Mouse (Mus musculus) heart, adult 10 weeks (tissue): ENCODE data around the gene Lipt1. TPM values are rescaled to one million over a fixed set of nuclear protein-coding genes. Genes with fewer than 3 reads are reported as not detected.

Experiments used
- polyA plus RNA-seq: library from polyadenylated mRNA; stranded (reverse); fragments of 350-450 nt; fragmentation: Illumina TruSeq; extraction: RNeasy Lipid Tissue Mini Kit (QIAGEN cat#74804); gene quantifications from one replicate; pipeline ENCODE4 v1.2.3, GENCODE M21; 2014; ENCODE audit warnings: low read depth, low replicate concordance

Lipt1 gene
- 13.4 TPM for polyA plus RNA-seq

DNA sequence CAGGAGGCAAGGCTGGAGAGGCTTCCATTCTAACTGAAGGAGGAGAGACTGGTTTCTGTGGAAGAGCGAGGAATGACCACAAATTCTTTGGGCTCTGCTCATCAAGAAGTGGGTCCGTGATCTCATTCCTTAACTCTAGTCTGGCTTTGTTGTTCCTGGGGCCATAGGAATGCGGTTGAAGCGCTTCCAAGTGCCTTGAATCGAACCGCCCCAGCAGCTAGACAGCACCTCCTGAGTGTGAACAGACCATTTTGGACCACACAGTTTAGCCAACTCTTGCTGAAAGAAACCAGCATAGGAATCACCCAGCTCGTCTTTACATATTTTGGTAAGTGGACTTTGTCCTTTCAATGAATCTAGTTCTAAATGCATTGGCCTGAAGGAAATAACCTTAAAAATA, at the start of gene Lipt1:
Gene Lipt1, plus strand, starts transcription at position 35 of the 400 bp plus-strand sequence.

DNA sequence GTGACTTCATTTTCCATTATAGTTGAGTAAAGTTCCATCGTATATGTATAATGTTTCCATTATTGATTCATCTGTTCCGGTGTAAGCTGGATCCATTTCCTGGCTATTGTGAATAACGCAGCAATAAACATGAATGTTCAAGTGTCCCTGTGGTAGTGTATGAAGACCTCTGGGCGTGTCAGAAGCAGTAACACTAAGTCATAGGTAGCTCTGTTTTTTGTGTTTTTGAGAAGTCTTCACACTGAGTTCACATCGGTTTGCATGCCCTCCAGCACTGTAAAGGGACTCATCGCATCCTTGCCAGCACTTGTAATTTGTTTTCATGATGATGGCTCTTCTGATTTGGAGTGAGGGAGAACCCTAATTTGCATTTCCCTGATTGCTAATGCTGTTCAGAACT, 5.3 kb upstream of the Lipt1 start, which contains the start of gene Tsga10:
Gene Tsga10, minus strand, starts transcription at position 144 of the 400 bp plus-strand sequence.

DNA sequence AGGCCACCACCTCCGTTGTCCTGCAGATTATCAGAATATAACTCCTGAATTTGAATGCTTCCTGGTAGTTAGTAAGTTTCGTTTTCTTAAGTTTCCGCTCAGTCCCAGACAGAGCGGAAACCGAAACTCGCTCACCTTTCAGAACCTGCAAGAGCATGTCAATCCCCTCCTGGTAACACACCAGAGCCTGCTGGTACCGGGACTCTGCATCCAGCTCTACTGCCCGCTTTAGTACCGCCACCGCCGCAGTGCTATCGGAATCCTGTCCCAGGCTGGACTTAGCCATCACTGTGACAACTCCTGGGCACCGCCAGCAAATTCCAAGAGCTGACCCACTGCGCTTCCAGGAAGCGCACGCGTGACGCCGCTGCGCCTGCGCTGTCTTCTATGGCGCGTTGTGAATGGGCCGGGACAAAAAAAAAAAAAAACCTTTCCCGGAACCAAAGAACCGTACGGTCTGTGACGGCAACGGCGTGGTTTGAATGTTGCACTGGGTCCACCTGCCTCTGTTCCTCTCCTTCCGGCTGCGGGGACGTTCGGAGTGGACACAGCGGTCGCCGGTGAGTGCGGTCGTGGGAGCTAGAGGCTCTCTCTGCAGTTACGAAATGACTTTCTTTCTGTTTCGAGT, 18.6 kb downstream of the Lipt1 start, which contains the start of the genes Mitd1 and Mrpl30:
Gene Mitd1, minus strand, starts transcription at position 387 of the 628 bp plus-strand sequence.
Gene Mrpl30, plus strand, starts transcription at position 453 of the 628 bp plus-strand sequence.

DNA sequence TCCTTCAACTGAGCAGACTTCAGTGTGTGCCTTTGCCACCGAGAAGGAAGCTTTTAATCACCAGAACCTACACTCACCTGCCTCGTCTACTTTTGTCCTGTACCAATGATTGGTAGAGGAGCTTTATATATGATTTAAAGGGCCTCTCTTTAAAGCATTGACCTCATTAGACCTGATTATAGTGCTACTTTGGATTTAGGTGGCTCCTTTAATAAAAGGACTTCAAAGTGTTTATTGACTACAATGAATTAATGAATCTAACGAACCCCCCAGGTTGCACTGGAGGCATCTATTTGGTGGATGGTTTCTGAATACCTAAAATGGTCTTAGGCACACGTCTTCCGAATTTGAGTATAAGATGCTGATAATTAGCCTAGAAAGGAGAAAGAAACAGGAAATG, 44.9 kb downstream of the Lipt1 start, which contains the start of gene Lyg2:
Gene Lyg2, minus strand, starts transcription at position 101 of the 400 bp plus-strand sequence.

Other genes with a start within 250 kb of the Lipt1 start
- 1.2 TPM for gene 2010300C02Rik, start 151.7 kb upstream of the Lipt1 start, polyA plus RNA-seq
- gene Tsga10, start 5.3 kb upstream of the Lipt1 start, polyA plus RNA-seq = 4.7 TPM
- 6.7 TPM for gene Mitd1, start 18.7 kb downstream of the Lipt1 start, polyA plus RNA-seq
- 407 TPM for gene Mrpl30, start 18.7 kb downstream of the Lipt1 start, polyA plus RNA-seq
- gene Lyg2, start 44.8 kb downstream of the Lipt1 start, polyA plus RNA-seq = not detected
- gene Lyg1, start 86.0 kb downstream of the Lipt1 start, polyA plus RNA-seq = not detected
- gene Txndc9, start 126.2 kb downstream of the Lipt1 start, polyA plus RNA-seq = 42.9 TPM
- gene Eif5b, start 126.3 kb downstream of the Lipt1 start, polyA plus RNA-seq = 59.0 TPM